Mouse (Mus musculus) midbrain, postnatal 0 days (tissue): Measurements from ENCODE around the gene Maco1. TPM values are rescaled to one million over a fixed set of nuclear protein-coding genes. Genes with fewer than 3 reads are reported as not detected.

Experiments used
- ATAC-seq: fragments of 200-750 bp; cut with Nextera tagmentation; 2 replicates; pipeline ENCODE4 v1.8.0; 2017; ENCODE audit warnings: moderate number of reproducible peaks, mild to moderate bottlenecking, moderate TSS enrichment, moderate library complexity; ENCODE audit not compliant: low FRiP score
- DNase-seq: peaks from one replicate; pipeline ENCODE4 v3.0.0-alpha.2; 2015; ENCODE audit warnings: low spot score
- H3K27ac ChIP-seq: fragments of 300-500 bp; sonication (generic); 2 replicates; pipeline ENCODE4 v1.5.1; 2014; ENCODE audit warnings: low read depth, mild to moderate bottlenecking, low read length, mixed read lengths
- H3K27me3 ChIP-seq: fragments of 300-500 bp; sonication (generic); 2 replicates; pipeline ENCODE4 v1.6.1; 2014; ENCODE audit warnings: low read length, control low read depth, mixed read lengths; ENCODE audit not compliant: insufficient read depth
- H3K36me3 ChIP-seq: fragments of 300-500 bp; sonication (generic); 2 replicates; pipeline ENCODE4 v1.6.1; 2014; ENCODE audit warnings: low read length, control low read depth, mixed read lengths; ENCODE audit not compliant: insufficient read depth
- H3K4me1 ChIP-seq: fragments of 300-500 bp; sonication (generic); 2 replicates; pipeline ENCODE4 v1.6.1; 2014; ENCODE audit warnings: mild to moderate bottlenecking, control low read depth, antibody characterized with exemption, low read length, mixed read lengths; ENCODE audit not compliant: insufficient read depth
- H3K4me2 ChIP-seq: fragments of 300-500 bp; sonication (generic); 2 replicates; pipeline ENCODE4 v1.6.1; 2014; ENCODE audit warnings: low read depth, mild to moderate bottlenecking, low read length, mixed read lengths; ENCODE audit not compliant: poor library complexity, severe bottlenecking
- H3K4me3 ChIP-seq: fragments of 300-500 bp; sonication (generic); 2 replicates; pipeline ENCODE4 v1.5.1; 2014; ENCODE audit warnings: low read depth, mild to moderate bottlenecking, low read length, moderate library complexity
- H3K9ac ChIP-seq: fragments of 300-500 bp; sonication (generic); replicated peaks from 2 replicates; pipeline ENCODE4 v1.6.1; 2014; ENCODE audit warnings: mild to moderate bottlenecking, low read length, moderate library complexity, mixed read lengths; ENCODE audit not compliant: poor library complexity, severe bottlenecking
- H3K9me3 ChIP-seq: fragments of 300-500 bp; sonication (generic); 2 replicates; pipeline ENCODE4 v1.6.1; 2016; ENCODE audit warnings: low read length, control low read depth
- CTCF ChIP-seq: IDR thresholded peaks from 2 replicates; pipeline ENCODE4 v1.5.1; 2016; ENCODE audit warnings: antibody characterized with exemption, mild to moderate bottlenecking
- WGBS: fragments of 180-500 bp; shearing (Covaris S2); extraction: QIAGEN DNeasy Blood & Tissue Kit; methylation state at CpG from one replicate; pipeline ENCODE4 v1.1.7; 2014; 5-methylcytosine and 5-hydroxymethylcytosine counted together
- polyA plus RNA-seq: library from polyadenylated mRNA; unstranded; fragments of >200 nt; fragmentation: Nextera tagmentation; extraction: Ambion mirVana; gene quantifications from 2 replicates; pipeline ENCODE4 v1.2.1, GENCODE M21; 2015
- total RNA-seq: library from RNA; depleted of rRNA; stranded (reverse); fragments of >200 nt; gene quantifications from 2 replicates; pipeline ENCODE4 v1.2.3, GENCODE M21; 2014

Maco1 gene
- total and polyA plus RNA-seq, 2 experiments from 2014 or later: 62.8 to 79.1 TPM

DNA sequence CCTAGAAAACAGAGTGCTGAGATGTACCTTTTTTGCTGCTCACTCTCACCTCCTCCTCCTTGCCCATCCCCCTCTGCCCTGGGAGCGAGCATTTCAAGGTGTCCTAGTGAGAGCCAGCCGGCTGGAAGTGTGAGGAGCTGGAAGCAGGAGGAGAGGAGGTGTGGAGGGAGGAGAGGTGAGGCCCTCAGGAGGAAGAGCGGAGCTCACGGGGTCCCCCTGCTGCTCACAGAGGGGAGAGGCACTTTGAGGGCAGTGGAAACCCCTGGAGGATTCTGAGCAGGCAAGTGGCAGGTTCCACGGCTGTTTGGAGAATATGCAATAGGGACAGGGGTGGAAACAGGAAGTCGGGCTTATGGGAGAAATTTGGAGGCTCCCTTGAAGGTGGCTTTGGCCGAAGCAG lies 30.1 kb upstream of the Maco1 start:
- no peak for ATAC-seq
- Histone ChIP-seq H3K36me3 (no peaks in the 10 kb centered on the region), H3K9me3 (no peaks in the 10 kb centered on the region), H3K9ac (no peak overlapping the region), H3K4me2 (no peak overlapping the region), H3K27ac (no peak overlapping the region), H3K4me1 (no peaks in the 10 kb centered on the region), H3K4me3 (no peak overlapping the region), H3K27me3 (no peaks in the 10 kb centered on the region)
- WGBS: 34% methylated on average over 7 of the region's 7 CpGs
- TF ChIP-seq CTCF: peak; percentile 54
- peak; percentile 12 for DNase-seq

DNA sequence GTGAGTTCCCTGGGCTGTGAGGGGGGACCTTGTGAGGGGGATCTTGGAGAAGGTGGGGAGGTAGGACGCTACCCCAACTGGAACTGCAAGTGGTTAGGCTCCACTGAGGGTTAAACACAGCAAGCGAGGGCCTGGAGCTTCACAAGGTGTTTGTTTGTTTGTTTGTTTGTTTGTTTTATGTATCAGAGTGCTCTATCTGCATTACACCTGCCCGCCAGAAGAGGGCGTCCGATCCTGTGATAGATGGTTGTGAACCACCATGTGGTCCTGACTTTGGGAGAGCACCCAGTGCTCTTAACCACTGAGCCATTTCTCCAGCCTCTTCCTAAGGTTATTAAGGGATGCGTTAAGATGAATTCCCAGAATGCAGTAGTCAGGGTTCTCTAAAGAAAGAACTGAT lies 26.9 kb upstream of the Maco1 start:
- no peak for ATAC-seq
- WGBS: 34% methylated on average over 6 of the region's 6 CpGs
- no peaks in the 10 kb centered on the region for H3K27me3 ChIP-seq
- H3K9ac ChIP-seq: no peak overlapping the region
- H3K4me3 ChIP-seq: peak overlapping the region; percentile 18; the same call in 1 of the 2 replicates
- no peak for DNase-seq
- H3K4me2 ChIP-seq: peak overlapping the region; percentile 59
- no peak overlapping the region for H3K27ac ChIP-seq
- H3K36me3 ChIP-seq: no peaks in the 10 kb centered on the region
- no peaks in the 10 kb centered on the region for H3K9me3 ChIP-seq
- H3K4me1 ChIP-seq: no peaks in the 10 kb centered on the region
- peak; percentile 61 for TF ChIP-seq CTCF

DNA sequence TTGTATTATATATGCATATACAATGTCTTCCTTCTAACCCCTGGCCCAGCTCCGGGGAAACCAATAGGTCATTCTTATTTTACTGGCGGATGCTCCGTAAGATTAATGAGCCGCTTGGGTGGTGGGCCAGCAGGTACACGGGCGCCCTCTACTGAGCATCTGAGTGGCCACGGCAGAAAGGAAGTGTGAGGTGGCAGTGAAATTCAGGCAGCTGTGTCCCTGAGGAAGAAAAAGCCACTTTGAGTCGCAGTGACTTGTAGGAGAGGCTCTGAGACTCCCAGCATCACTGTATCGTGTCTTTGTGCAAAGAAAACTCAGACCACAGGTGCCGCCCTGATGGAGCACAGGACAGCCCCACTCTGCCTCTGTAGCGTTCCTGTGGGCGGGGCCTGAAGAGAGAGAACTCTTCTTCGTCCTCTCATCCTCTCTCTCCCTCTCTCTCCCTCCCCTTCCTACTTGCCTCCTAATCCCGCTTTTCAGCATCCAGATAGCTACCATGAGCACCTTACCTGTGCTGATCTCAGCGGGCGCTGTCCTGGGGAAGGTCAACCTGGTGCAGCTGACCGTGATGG lies 26.4 kb upstream of the Maco1 start:
- Histone ChIP-seq H3K36me3 (no peaks in the 10 kb centered on the region), H3K4me3 (peak overlapping the region; percentile 18), H3K27ac (no peak overlapping the region), H3K9ac (peak overlapping the region; percentile 29; the same call in 1 of the 2 replicates), H3K27me3 (no peaks in the 10 kb centered on the region), H3K9me3 (no peaks in the 10 kb centered on the region), H3K4me2 (peak overlapping the region; percentile 59), H3K4me1 (no peaks in the 10 kb centered on the region)
- DNase-seq (peak; percentile 71), ATAC-seq (no peak)
- peak; percentile 84 for TF ChIP-seq CTCF
- WGBS: 3% methylated on average over 17 of the region's 17 CpGs

DNA sequence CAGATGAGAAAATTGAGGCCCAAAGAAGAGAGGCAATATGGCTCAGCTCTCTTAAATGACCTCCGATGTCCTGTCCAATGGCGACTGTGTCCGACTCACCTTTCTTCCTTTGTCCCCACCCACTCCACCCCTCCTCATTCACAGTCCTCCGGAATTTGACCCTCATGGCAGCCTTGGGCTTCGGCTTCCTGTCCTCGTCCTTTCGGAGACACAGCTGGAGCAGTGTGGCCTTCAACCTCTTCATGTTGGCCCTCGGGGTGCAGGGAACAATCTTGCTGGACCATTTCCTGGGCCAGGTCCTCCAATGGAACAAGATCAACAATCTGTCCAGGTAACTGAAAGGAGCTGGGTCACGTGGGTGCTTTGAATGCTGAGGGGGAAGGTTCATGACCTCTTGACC lies 23.0 kb upstream of the Maco1 start:
- no peak for ATAC-seq
- H3K9me3 ChIP-seq: no peaks in the 10 kb centered on the region
- H3K4me2 ChIP-seq: no peak overlapping the region
- H3K36me3 ChIP-seq: no peaks in the 10 kb centered on the region
- H3K27me3 ChIP-seq: no peaks in the 10 kb centered on the region
- H3K4me1 ChIP-seq: no peaks in the 10 kb centered on the region
- no peak for TF ChIP-seq CTCF
- 85% methylated on average over 9 of the region's 9 CpGs for WGBS
- DNase-seq: no peak
- H3K27ac ChIP-seq: no peak overlapping the region
- no peak overlapping the region for H3K4me3 ChIP-seq
- H3K9ac ChIP-seq: no peak overlapping the region

DNA sequence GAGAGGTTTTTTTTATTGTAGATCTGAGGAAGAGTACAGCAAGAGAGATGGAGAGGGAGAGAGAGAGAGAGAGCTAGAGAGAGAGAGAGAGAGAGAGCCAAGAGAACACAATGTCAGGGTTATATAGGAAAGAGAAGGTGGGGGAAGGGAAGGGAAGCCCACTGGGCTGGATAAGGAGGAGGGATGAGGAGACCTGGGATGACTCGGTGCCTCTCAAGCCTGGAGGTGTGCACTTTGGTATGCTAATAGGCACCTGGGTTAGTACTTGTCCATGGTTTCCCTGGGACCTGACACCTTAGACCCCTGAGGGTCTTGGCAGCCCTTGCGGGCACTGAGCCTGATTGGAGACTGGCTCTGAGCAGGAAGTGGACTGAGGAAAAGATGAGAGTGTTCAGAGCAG lies 18.8 kb upstream of the Maco1 start:
- no peak for TF ChIP-seq CTCF
- Histone ChIP-seq H3K36me3 (no peaks in the 10 kb centered on the region), H3K9me3 (no peaks in the 10 kb centered on the region), H3K4me3 (no peak overlapping the region), H3K27ac (no peak overlapping the region), H3K4me1 (no peaks in the 10 kb centered on the region), H3K4me2 (no peak overlapping the region), H3K9ac (no peak overlapping the region), H3K27me3 (peaks cover 8% of the 10 kb centered on the region; the same call in 1 of the 2 replicates)
- DNase-seq: no peak
- ATAC-seq: no peak
- WGBS: 46% methylated on average over 2 of the region's 2 CpGs

GRCm38 (mm10) chr4:134871477-134871876 lies 18.3 kb upstream of the Maco1 start:
- Histone ChIP-seq H3K9me3 (no peaks in the 10 kb centered on the region), H3K4me2 (no peak overlapping the region), H3K9ac (no peak overlapping the region), H3K4me3 (no peak overlapping the region), H3K27ac (no peak overlapping the region), H3K27me3 (peaks cover 8% of the 10 kb centered on the region; the same call in 1 of the 2 replicates), H3K36me3 (no peaks in the 10 kb centered on the region), H3K4me1 (no peaks in the 10 kb centered on the region)
- no peak for TF ChIP-seq CTCF
- ATAC-seq (no peak), DNase-seq (no peak)
- 54% methylated on average over 4 of the region's 4 CpGs for WGBS
